Mouse (Mus musculus) subcutaneous adipose tissue, adult 2 months (tissue): ENCODE results near the gene Ywhah. TPM values are rescaled to one million over a fixed set of nuclear protein-coding genes. Genes with fewer than 3 reads are reported as not detected.

Source experiments
- polyA plus RNA-seq: library from polyadenylated mRNA; depleted of rRNA; stranded (reverse); fragments of >200 nt; gene quantifications from 2 replicates; pipeline ENCODE4 v1.2.3, GENCODE M21; 2012; ENCODE audit warnings: low replicate concordance; rRNA removed

The Ywhah gene
- polyA plus RNA-seq = 118 and 166 TPM in 2 replicates

DNA sequence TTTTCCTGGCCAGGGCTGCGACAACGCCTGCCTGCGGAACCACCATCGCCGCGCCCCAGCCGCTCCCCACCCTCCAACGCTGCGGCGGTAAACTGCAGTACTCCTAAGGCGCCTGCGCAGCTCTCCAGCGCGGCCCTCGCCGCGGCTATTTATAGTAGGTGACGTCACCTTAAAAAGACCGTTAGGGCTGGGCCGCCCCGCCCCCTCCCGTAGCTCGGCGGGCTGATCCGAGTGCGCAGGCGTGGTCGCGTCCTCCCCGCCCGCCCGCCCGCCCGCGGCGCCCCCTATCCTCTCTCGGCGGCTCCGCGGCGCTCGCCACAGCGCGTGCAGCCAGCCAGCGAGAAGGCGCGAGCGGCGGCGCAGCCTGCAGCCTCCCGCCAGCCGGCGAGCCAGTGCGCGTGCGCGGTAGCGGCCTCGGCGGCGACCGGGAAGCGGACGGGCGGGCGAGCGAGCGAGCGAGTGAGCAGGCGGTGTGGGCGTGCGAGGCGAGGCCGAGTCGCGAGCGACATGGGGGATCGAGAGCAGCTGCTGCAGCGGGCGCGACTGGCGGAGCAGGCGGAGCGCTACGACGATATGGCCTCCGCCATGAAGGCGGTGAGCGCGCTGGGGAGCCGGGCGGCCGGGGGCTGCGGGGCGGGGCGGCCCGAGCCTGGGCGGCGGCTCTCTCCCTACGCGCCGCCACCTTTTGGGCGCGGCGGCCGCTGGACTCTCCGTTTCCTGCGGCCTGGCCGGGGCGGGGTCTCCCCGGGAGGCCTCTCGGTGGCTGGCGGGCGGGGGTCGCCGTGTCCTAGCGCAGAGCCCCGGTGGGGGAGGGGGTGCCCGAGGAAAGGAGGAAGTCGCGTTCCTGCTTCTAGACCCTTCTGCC lies at the start of gene Ywhah:
Gene Ywhah (plus strand): TSS at position 256 of the 865 bp plus-strand sequence.

Other genes starting within 250 kb of the Ywhah start
- gene Pisd, start 233.2 kb upstream of the Ywhah start, polyA plus RNA-seq = 81.3 and 107 TPM in 2 replicates
- gene Gm20671, start 191.7 kb upstream of the Ywhah start, polyA plus RNA-seq = 8.1 and 9.8 TPM in 2 replicates
- 6.0 and 24.1 TPM in 2 replicates for gene Prr14l, start 164.6 kb upstream of the Ywhah start, polyA plus RNA-seq
- 11.6 and 19.2 TPM in 2 replicates for gene Depdc5, start 155.1 kb upstream of the Ywhah start, polyA plus RNA-seq
- 0.03 and 1.2 TPM in 2 replicates for gene Slc5a1, start 85.4 kb downstream of the Ywhah start, polyA plus RNA-seq
- 36.9 and 323 TPM in 2 replicates for gene Spon2, start 199.6 kb downstream of the Ywhah start, polyA plus RNA-seq